Mouse (Mus musculus) left cerebral cortex, postnatal 4 days (tissue): ENCODE results near the gene Ror1. TPM values are rescaled to one million over a fixed set of nuclear protein-coding genes. Genes with fewer than 3 reads are reported as not detected.
A peak's percentile ranks its signal among the peaks of the same experiment; 100 is the strongest.

Experiments
- DNase-seq: peaks from one replicate; pipeline ENCODE4 v3.0.0-alpha.2; 2022
- intact Hi-C: fragments of 180-260 bp; cut with DNase I; formaldehyde crosslinking; loops from one replicate; pipeline ENCODE4 v1.15.1; 2025
- total RNA-seq, 2 experiments: library from RNA; stranded (reverse); gene quantifications; 2 replicates each; pipeline ENCODE4 v1.2.3; 2021

The Ror1 gene
- total RNA-seq, result 1 to 10 TPM; 1.2 to 1.4 TPM

- peak; percentile 95 for DNase-seq
- intact Hi-C loops, result loop anchor here (5.0 kb wide), 2 partner anchors 311 to 441 kb away; no protein-coding TSS in a partner anchor
These were observed at the start of gene Ror1 for GRCm38 (mm10) chr4:100095685-100096595. Gene Ror1, plus strand, starts transcription at chr4:100095791.

DNA sequence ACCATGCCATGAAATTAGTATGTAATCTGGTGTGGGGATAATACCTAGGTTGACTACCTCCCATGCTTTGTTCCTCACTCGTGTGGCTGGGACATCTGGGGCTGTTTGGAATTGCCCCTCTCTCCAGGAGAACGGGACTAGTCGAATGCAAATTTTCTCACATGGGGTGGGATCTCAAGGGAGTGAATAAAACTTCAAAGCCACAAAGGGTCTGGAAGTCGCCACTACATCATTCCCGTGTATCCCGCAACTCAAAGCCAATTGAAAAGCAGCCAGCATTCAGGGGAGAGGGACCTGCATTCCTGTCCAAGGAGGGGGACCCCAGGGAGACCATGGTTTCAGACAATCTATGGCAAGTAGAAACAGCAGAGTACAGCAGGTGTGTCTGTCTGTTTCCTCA is 48.5 kb upstream of the Ror1 start:
- intact Hi-C loops, result no loop called here
- no peak for DNase-seq

DNA sequence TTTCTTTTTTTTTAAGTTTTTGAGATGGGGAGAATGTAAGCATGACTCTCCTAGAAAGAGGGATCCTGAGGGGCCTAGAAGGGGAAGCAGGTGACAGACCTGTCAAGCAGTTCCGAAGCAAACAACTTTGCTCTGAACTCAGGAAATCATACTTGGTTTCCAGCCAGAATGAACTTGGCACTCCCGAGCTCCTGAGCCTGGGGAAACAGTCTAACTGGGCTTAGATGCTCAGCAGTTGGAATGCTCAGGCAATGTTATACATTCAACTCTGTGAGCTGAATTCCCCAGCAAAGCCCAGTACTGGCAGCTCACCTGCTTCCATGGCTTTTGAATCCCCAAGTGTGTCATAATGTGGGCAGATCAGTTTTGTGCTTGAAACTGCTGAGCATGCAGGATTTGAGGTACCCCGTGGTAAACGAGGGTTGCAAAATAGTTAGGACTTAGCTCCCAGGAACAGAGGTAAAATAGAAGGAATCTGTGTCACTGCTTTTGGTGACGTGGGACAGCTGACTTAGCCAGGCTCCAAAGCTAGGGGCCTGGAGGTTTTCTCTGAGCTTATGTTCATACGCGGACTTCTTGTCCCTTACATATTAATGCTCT is 47.1 kb upstream of the Ror1 start:
- DNase-seq, result no peak
- intact Hi-C loops, result no loop called here

GRCm38 (mm10) chr4:100051767-100052166 is 43.8 kb upstream of the Ror1 start:
- intact Hi-C loops, result no loop called here
- DNase-seq, result no peak

- intact Hi-C loops, result no loop called here
- DNase-seq, result no peak
These were observed 43.3 kb upstream of the Ror1 start for GRCm38 (mm10) chr4:100052258-100052657.

DNA sequence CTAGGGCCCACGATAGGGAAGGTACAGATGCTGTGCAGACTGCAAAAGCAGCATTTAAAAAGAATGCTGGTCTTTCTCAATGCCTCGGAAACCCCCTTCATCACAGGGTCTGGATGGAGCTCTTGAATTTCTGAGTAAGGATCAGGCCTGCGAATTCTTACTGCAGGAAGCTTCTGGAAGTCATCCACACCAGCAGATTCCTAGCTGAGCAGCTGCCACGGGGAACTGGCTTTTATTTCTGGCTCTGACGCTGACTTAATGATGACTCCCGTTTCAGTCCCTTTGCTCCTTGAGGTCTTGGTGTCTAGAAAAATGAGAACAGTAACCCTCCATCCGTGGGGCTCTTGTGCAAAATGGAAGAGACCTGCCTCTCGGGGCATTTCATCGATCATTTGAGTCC is 39.5 kb upstream of the Ror1 start:
- intact Hi-C loops, result no loop called here
- DNase-seq, result no peak

- intact Hi-C loops, result no loop called here
- no peak for DNase-seq
These were observed 39.1 kb upstream of the Ror1 start for GRCm38 (mm10) chr4:100056446-100056845.

- no peak for DNase-seq
- intact Hi-C loops, result no loop called here
These were observed 38.2 kb upstream of the Ror1 start for GRCm38 (mm10) chr4:100057381-100057780.

DNA sequence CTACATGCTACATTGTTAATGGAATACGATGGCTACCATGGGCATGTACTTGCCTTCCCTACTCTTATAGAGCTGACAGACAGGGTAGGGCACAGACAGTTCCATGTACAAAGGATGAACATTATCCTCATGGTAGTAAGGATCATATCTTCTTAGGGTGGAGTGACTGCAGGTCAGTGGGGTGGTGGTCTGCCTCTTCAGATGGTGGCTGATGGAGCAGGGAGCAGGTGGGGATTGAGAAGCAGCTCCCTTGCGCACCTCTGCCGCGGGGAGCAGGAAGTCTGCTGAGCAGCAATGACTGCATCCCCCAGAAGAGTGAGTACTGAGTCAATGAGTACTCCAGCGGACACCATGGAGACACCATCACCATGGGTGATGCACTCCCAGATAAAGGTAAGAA is 37.0 kb upstream of the Ror1 start:
- intact Hi-C loops, result no loop called here
- no peak for DNase-seq

DNA sequence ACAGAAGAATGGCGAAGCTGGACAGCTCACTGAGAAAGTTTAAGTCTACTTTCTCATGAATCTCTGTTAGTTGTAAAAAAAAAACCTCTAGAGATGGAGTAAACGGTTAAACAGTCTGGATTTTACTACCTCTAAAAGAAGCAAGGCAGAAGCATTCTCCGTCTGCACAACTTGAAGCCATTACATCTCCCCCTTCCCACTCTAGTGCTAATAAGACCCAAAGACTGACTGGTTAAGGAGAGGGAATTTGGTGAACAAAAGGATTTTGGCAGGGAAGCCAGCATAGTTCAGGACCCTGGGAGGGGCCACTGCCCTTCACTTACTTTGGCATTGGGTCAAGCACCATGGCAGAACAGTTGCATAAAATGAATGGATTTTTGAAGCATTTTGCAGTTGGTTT is 35.8 kb upstream of the Ror1 start:
- no peak for DNase-seq
- intact Hi-C loops, result no loop called here

DNA sequence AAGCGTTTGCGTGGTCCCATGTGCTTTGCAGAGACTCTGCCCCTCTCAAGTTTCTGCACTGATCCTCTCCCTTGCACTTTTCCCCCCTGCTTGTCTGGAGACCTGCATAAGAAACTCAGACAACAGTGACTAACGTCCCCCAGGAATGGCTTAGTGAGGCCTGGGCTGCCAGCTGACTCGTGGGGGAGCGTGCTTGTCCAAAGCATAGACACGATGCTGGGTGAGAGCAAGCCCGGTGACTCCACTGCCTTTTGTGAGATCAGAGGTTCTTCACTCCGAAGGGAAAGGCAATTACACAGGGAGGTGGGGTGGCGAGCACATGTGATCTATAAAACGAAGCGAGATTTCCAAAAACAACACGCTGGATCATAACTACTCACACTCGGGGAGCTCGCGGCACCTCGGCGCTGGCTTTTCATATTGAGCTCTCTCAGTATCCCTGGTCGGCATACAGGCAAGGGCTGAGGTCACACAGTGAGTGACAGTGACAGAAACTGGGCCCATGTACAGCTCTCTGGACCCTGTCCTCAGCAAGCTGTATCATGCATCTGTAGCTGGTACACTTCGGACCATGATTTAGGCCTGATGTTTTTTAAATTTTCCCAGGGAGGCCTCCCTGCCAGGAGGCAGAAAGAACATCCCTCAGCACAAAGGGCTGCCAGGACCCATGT is 34.1 kb upstream of the Ror1 start:
- DNase-seq, result no peak
- intact Hi-C loops, result no loop called here

DNA sequence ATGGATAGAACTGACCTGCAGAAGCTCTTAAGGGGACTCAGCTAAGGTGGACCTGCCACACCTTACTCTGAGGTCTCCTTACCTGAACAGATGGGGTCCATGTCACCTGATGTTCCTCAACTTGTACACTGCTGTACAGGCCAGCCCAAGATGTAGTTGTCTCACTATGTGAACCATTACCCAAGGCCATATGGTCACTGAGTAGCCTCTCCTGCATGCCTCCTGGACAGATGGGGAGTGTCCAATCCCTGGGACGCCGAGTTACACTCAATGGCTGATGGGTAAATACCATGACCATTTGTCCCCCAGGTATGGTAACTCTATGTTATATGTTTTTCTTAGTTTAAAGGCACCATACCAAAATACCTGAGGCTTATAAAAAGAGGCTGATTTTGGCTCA is 29.9 kb upstream of the Ror1 start:
- intact Hi-C loops, result no loop called here

DNA sequence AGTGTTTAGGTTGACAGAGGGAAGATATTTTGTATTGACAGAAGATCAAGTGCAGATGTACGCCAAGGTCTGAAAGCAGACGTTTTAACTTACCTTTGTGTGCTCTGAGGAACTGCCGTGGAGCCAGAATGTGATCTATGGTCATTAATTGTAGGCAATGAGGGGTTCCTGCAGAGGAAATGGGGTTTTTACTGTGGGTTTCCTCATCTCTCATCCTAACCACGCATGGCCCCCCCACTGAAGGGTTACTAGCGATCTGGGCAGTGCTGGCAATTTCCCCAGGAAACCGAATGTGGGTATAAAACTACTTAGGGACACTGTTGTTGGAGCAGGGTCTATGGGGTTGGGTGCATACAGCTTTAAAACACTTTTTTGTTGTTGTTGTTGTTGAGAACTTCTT is 25.5 kb upstream of the Ror1 start:
- no peak for DNase-seq
- intact Hi-C loops, result no loop called here

More for the DNA sequence above, 29.9 kb upstream of the Ror1 start:
- DNase-seq, result no peak

- DNase-seq, result peak; percentile 29
- intact Hi-C loops, result loop anchor here (5.0 kb wide), 2 partner anchors 311 to 441 kb away; no protein-coding TSS in a partner anchor
These were observed 1.1 kb downstream of the Ror1 start for GRCm38 (mm10) chr4:100096596-100097181.

GRCm38 (mm10) chr4:100097364-100097979 is 1.9 kb downstream of the Ror1 start:
- intact Hi-C loops, result loop anchor here (5.0 kb wide), 2 partner anchors 310 to 440 kb away; no protein-coding TSS in a partner anchor

DNA sequence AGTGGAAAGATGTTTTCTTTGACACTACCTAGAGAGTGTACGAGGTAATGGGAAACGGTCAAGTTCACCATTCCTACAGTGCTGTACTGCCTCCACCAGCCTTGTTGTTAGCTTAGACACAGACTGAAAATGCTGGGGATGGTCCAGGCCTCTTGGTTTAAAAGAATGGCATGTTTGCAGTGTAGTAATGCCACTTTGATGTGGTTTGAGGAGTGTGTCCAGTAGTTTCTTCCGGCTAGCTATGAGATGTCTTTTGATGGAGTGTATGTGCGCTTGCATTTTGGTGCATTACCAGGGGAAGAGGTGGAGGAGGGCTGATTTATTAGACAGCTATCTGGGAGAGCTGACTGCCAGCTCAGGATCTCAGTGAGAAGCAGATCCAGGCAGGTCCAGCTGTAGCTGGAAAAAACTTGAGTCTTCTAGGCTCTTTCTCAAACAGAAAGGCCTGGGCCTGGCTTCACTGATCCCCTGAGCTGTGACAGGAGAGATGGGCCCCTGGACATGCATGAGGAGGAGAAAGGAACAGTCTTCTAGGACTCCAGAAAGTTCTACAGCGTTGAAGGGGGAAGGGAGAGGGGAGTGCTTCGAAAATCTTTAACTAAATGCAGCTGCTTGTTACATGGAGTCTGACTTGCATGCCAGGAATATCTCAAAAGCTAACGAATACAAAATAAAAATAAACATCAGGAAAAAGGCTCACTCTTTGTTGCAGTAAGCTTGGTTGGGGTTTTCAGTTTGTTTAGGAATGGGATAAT is 5.7 kb downstream of the Ror1 start:
- intact Hi-C loops, result no loop called here

More at GRCm38 (mm10) chr4:100097364-100097979, 1.9 kb downstream of the Ror1 start:
- no peak for DNase-seq

GRCm38 (mm10) chr4:100101844-100102243 is 6.3 kb downstream of the Ror1 start:
- no peak for DNase-seq
- intact Hi-C loops, result no loop called here

More for the DNA sequence above, 5.7 kb downstream of the Ror1 start:
- no peak for DNase-seq

DNA sequence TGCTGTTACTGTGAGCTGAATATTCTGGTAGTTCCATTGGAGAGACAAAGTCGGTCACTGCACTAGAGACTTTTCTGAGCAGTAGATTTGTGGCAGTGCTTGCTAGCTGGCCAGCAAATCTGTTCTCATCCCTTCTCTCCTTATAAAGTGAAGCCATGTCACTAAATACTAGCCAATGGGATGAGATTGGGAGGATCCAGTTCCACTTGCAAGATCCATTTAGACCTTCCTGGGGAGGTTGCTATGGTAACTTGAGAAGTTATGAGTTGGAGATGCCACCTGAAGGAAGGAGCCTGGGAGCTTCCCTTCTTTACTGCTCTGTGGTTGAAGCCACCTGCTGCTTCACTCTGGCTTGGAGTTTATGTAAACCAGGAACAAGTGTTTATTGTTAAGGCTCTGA is 8.7 kb downstream of the Ror1 start:
- DNase-seq, result no peak
- intact Hi-C loops, result no loop called here

DNA sequence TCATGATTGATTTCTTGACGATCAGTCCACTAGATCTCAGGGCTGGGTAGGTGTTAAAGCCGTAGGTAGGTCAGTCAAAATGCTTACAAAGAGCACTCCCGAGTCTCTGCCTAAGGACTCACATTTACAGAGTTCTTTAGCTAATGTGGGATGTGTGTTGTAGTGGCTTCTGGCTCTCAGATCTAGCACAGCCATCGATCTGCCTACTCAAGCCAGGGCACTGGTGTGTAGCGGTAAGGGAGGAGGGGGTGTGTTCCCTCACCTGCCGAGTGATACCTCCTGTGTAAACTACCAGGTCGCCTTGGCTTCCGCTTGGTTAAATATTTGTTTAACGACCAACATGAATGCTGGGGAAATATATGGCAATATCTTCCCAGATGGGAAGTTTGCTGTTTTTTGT is 12.0 kb downstream of the Ror1 start:
- no peak for DNase-seq
- intact Hi-C loops, result no loop called here

GRCm38 (mm10) chr4:100108551-100108950 is 13.0 kb downstream of the Ror1 start:
- no peak for DNase-seq
- intact Hi-C loops, result no loop called here
